Mouse (Mus musculus) right cerebral cortex, postnatal 4 days (tissue): ENCODE data around the gene Tmem102.

Experiments used
- DNase-seq: peaks from one replicate; pipeline ENCODE4 v3.0.0-alpha.2; 2022

Tmem102 gene

GRCm38 (mm10) chr11:69754233-69754632 lies 51.2 kb downstream of the Tmem102 start:
- no peak for DNase-seq
